Mouse (Mus musculus) liver, postnatal 0 days (tissue): ENCODE measurements around the gene Sdc3. TPM values are rescaled to one million over a fixed set of nuclear protein-coding genes. Genes with fewer than 3 reads are reported as not detected.

Source experiments
- ATAC-seq: fragments of 200-750 bp; cut with Nextera tagmentation; 2 replicates; pipeline ENCODE4 v1.8.0; 2017; ENCODE audit warnings: mild to moderate bottlenecking, moderate library complexity
- DNase-seq: peaks from one replicate; pipeline ENCODE4 v3.0.0-alpha.2; 2016
- H3K27ac ChIP-seq: fragments of 300-500 bp; sonication (generic); 2 replicates; pipeline ENCODE4 v1.5.1; 2014; ENCODE audit warnings: antibody characterized with exemption, moderate library complexity, mild to moderate bottlenecking, low read depth
- H3K27me3 ChIP-seq: fragments of 300-500 bp; sonication (generic); 2 replicates; pipeline ENCODE4 v1.6.1; 2014; ENCODE audit warnings: low read length, control low read depth, mixed read lengths; ENCODE audit not compliant: insufficient read depth
- H3K36me3 ChIP-seq: fragments of 300-500 bp; sonication (generic); replicated peaks from 2 replicates; pipeline ENCODE4 v1.6.1; 2014; ENCODE audit warnings: mild to moderate bottlenecking, control low read depth, low read length, moderate library complexity, mixed read lengths; ENCODE audit not compliant: insufficient read depth
- H3K4me1 ChIP-seq: fragments of 300-500 bp; sonication (generic); 2 replicates; pipeline ENCODE4 v1.6.1; 2014; ENCODE audit warnings: antibody characterized with exemption, mild to moderate bottlenecking, control low read depth; ENCODE audit not compliant: insufficient read depth
- H3K4me2 ChIP-seq: fragments of 300-500 bp; sonication (generic); 2 replicates; pipeline ENCODE4 v1.6.1; 2014; ENCODE audit warnings: low read depth, mild to moderate bottlenecking, low read length, moderate library complexity, mixed read lengths
- H3K4me3 ChIP-seq: fragments of 300-500 bp; sonication (generic); 2 replicates; pipeline ENCODE4 v1.5.1; 2014; ENCODE audit warnings: low read depth, low read length
- H3K9ac ChIP-seq: fragments of 300-500 bp; sonication (generic); replicated peaks from 2 replicates; pipeline ENCODE4 v1.6.1; 2014; ENCODE audit warnings: mild to moderate bottlenecking, moderate library complexity
- H3K9me3 ChIP-seq: fragments of 300-500 bp; sonication (generic); 2 replicates; pipeline ENCODE4 v1.6.1; 2016; ENCODE audit warnings: mild to moderate bottlenecking, control low read depth, low read length, mixed read lengths
- CTCF ChIP-seq: sonication (generic); IDR thresholded peaks from 2 replicates; pipeline ENCODE4 v1.5.1; 2016; ENCODE audit warnings: antibody characterized with exemption, low read depth
- EP300 ChIP-seq: IDR thresholded peaks from 2 replicates; pipeline ENCODE4 v1.6.1; 2016; ENCODE audit warnings: antibody characterized with exemption, low read depth, mild to moderate bottlenecking
- WGBS: fragments of 180-500 bp; shearing (Covaris S2); extraction: QIAGEN DNeasy Blood & Tissue Kit; methylation state at CpG from one replicate; pipeline ENCODE4 v1.1.7; 2014; ENCODE audit not compliant: insufficient replicate concordance; 5-methylcytosine and 5-hydroxymethylcytosine counted together
- polyA plus RNA-seq: library from polyadenylated mRNA; unstranded; fragments of >200 nt; fragmentation: Nextera tagmentation; extraction: Ambion mirVana; gene quantifications from 2 replicates; pipeline ENCODE4 v1.2.1, GENCODE M21; 2015

Gene Sdc3
- polyA plus RNA-seq, 1 experiment from 2014 or later = 8.7 TPM

- no peaks in the 10 kb centered on the region for H3K9me3 ChIP-seq
- DNase-seq (no peak), ATAC-seq (no peak)
- peaks cover 6% of the 10 kb centered on the region for H3K27me3 ChIP-seq
- TF ChIP-seq EP300 (no peak), CTCF (no peak)
- no peaks in the 10 kb centered on the region for H3K36me3 ChIP-seq
- no peak overlapping the region for H3K4me2 ChIP-seq
- H3K9ac ChIP-seq = no peak overlapping the region
- 0 out of 2 replicates have a peak overlapping the region, but pooled peaks have one; percentile 7 for H3K27ac ChIP-seq
- peaks cover 3% of the 10 kb centered on the region; the same call in 1 of the 2 replicates for H3K4me1 ChIP-seq
- no peak overlapping the region for H3K4me3 ChIP-seq
- 69% methylated on average over 1 of the region's 1 CpGs for WGBS
Observed at GRCm38 (mm10) chr4:130798416-130798815, 6.1 kb downstream of the Sdc3 start.

- 53% methylated on average over 4 of the region's 4 CpGs for WGBS
- H3K4me2 ChIP-seq = no peak overlapping the region
- no peak for ATAC-seq
- H3K36me3 ChIP-seq = no peaks in the 10 kb centered on the region
- H3K9me3 ChIP-seq = no peaks in the 10 kb centered on the region
- 0 out of 2 replicates have a peak overlapping the region, but pooled peaks have one; percentile 7 for H3K27ac ChIP-seq
- H3K27me3 ChIP-seq = peaks cover 5% of the 10 kb centered on the region; the same call in 1 of the 2 replicates
- DNase-seq = no peak
- TF ChIP-seq EP300 (no peak), CTCF (no peak)
- H3K9ac ChIP-seq = no peak overlapping the region
- peaks cover 3% of the 10 kb centered on the region; the same call in 1 of the 2 replicates for H3K4me1 ChIP-seq
- H3K4me3 ChIP-seq = no peak overlapping the region
Observed at GRCm38 (mm10) chr4:130799118-130799517, 6.8 kb downstream of the Sdc3 start.

- peaks cover 3% of the 10 kb centered on the region; the same call in 1 of the 2 replicates for H3K4me1 ChIP-seq
Observed at GRCm38 (mm10) chr4:130799582-130799981, 7.2 kb downstream of the Sdc3 start.

GRCm38 (mm10) chr4:130800147-130800546 lies 7.8 kb downstream of the Sdc3 start:
- Histone ChIP-seq H3K4me1 (peaks cover 3% of the 10 kb centered on the region; the same call in 1 of the 2 replicates), H3K27me3 (no peaks in the 10 kb centered on the region), H3K9ac (no peak overlapping the region), H3K9me3 (no peaks in the 10 kb centered on the region), H3K27ac (0 out of 2 replicates have a peak overlapping the region, but pooled peaks have one; percentile 64), H3K4me2 (no peak overlapping the region), H3K36me3 (no peaks in the 10 kb centered on the region), H3K4me3 (no peak overlapping the region)
- whole genome bisulfite sequencing = 60% methylated on average over 6 of the region's 6 CpGs
- DNase-seq = no peak
- TF ChIP-seq EP300 (no peak), CTCF (no peak)
- ATAC-seq = peak; percentile 47

More at GRCm38 (mm10) chr4:130799582-130799981, 7.2 kb downstream of the Sdc3 start:
- Histone ChIP-seq H3K4me3 (no peak overlapping the region), H3K9ac (no peak overlapping the region), H3K4me2 (no peak overlapping the region), H3K36me3 (no peaks in the 10 kb centered on the region), H3K9me3 (no peaks in the 10 kb centered on the region), H3K27me3 (peaks cover 2% of the 10 kb centered on the region; the same call in 1 of the 2 replicates), H3K27ac (0 out of 2 replicates have a peak overlapping the region, but pooled peaks have one; percentile 18)
- DNase-seq (no peak), ATAC-seq (no peak)
- 47% methylated on average over 5 of the region's 5 CpGs for WGBS
- TF ChIP-seq EP300 (no peak), CTCF (no peak)

- TF ChIP-seq CTCF = no peak
- H3K4me1 ChIP-seq = peaks cover 3% of the 10 kb centered on the region; the same call in 1 of the 2 replicates
Observed at GRCm38 (mm10) chr4:130801198-130801597, 8.9 kb downstream of the Sdc3 start.

GRCm38 (mm10) chr4:130801624-130802329 lies 9.4 kb downstream of the Sdc3 start:
- Histone ChIP-seq H3K9me3 (no peaks in the 10 kb centered on the region), H3K27ac (peak overlapping the region; percentile 55; the same call in 1 of the 2 replicates), H3K27me3 (no peaks in the 10 kb centered on the region), H3K4me3 (no peak overlapping the region), H3K4me1 (peaks cover 3% of the 10 kb centered on the region; the same call in 1 of the 2 replicates), H3K4me2 (peak overlapping the region; percentile 15; the same call in 1 of the 2 replicates), H3K9ac (no peak overlapping the region), H3K36me3 (no peaks in the 10 kb centered on the region)
- ATAC-seq = no peak
- WGBS = 49% methylated on average over 10 of the region's 10 CpGs
- DNase-seq = peak; percentile 35
- TF ChIP-seq CTCF = no peak
- TF ChIP-seq EP300 = no peak

More at GRCm38 (mm10) chr4:130801198-130801597, 8.9 kb downstream of the Sdc3 start:
- Histone ChIP-seq H3K36me3 (no peaks in the 10 kb centered on the region), H3K27me3 (no peaks in the 10 kb centered on the region), H3K4me3 (no peak overlapping the region), H3K4me2 (no peak overlapping the region), H3K27ac (peak overlapping the region; percentile 55; the same call in 1 of the 2 replicates), H3K9me3 (no peaks in the 10 kb centered on the region), H3K9ac (no peak overlapping the region)
- ATAC-seq (0 out of 2 replicates have a peak, but pooled peaks have one; percentile 30), DNase-seq (no peak)
- WGBS = 68% methylated on average over 5 of the region's 5 CpGs
